Mouse (Mus musculus): ENCODE measurements around the gene Rbm3.
"Not testable (repeated sequence)": the region's sequence is repeated elsewhere in the genome, so short reads cannot be mapped to it uniquely, and the experiment has no call there.

Gene Rbm3

GRCm38 (mm10) chrX:8131393-8131792 is 14.3 kb downstream of the Rbm3 start:
- DNase-seq (ENCODE audit: low spot score): no peak

DNA sequence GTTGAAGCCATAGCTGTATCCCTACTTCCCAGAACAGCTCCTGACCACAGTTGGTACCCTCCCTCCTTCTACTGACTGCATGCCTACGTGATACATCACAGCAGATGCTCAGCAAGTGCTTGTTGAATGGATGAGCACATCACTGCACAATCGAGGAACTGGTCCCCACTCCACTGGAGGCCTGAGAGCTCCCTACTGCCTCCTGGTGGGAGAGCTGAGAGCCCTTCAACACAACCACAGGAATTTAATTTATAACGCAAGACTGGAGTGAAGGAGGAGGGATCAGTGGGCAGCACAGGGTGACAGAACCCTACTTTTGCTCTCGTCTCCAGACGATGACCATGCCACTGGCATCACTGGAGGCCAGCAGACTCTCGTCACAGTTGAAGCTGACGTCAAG is 20.4 kb downstream of the Rbm3 start:
- DNase-seq (ENCODE audit: low spot score): no peak

- no peak for DNase-seq (ENCODE audit: low spot score)
Observed at GRCm38 (mm10) chrX:8123821-8124470, 21.7 kb downstream of the Rbm3 start.

DNA sequence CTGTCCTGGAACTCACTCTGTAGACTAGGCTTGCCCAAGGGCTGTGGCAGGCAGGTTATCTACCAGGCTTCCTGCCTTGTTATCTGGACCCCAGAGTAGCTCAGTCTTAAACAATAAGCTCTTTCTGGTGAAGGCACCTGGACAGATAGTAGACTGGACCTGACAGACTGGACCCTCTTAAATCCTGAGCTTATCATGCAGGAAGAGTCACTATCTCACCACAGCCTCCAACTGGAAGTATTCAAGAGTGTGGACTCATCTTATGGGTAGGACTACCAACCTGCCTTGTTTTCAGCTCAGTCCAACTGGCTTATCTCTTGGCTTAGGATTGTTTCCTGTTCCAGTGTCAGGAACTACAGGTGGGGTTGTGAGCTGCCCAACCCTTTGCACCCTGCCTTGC is 28.4 kb downstream of the Rbm3 start:
- DNase-seq (ENCODE audit: low spot score): no peak

- no peak for DNase-seq (ENCODE audit: low spot score)
Observed at GRCm38 (mm10) chrX:8115275-8115674, 30.4 kb downstream of the Rbm3 start.

GRCm38 (mm10) chrX:8105019-8105418 is 40.7 kb downstream of the Rbm3 start:
- DNase-seq (ENCODE audit: low spot score): no peak

- DNase-seq (ENCODE audit: low spot score): no peak
Observed at GRCm38 (mm10) chrX:8102213-8102668, 43.4 kb downstream of the Rbm3 start.

- DNase-seq (ENCODE audit: low spot score): no peak
Observed at GRCm38 (mm10) chrX:8101017-8101416, 44.7 kb downstream of the Rbm3 start.

- no peak for DNase-seq (ENCODE audit: low spot score)
Observed at GRCm38 (mm10) chrX:8099435-8099834, 46.2 kb downstream of the Rbm3 start.

DNA sequence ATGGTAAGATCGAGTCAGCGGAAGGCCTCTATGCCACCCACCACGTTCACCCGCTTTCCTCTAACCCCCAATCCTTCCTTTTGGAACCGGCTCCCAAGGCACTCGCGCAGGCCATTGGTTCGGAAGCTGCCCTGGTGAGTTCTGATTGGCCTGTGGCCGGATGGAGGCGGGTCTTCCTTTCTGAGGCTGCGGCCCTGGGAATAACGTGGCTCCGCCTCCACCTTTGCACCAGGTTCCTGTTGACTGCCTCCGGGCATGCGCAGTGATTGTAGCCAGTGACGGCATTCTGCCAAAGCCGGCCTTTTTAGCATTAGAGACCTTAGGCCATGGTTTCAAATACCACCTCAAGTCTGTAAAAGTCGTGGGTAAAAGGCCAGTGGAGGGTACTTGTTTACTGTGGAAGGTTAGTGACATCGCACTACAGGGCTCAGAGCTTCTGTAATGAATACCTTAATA is 48.9 kb downstream of the Rbm3 start:
- peak; percentile 85 for DNase-seq (ENCODE audit: low spot score)

DNA sequence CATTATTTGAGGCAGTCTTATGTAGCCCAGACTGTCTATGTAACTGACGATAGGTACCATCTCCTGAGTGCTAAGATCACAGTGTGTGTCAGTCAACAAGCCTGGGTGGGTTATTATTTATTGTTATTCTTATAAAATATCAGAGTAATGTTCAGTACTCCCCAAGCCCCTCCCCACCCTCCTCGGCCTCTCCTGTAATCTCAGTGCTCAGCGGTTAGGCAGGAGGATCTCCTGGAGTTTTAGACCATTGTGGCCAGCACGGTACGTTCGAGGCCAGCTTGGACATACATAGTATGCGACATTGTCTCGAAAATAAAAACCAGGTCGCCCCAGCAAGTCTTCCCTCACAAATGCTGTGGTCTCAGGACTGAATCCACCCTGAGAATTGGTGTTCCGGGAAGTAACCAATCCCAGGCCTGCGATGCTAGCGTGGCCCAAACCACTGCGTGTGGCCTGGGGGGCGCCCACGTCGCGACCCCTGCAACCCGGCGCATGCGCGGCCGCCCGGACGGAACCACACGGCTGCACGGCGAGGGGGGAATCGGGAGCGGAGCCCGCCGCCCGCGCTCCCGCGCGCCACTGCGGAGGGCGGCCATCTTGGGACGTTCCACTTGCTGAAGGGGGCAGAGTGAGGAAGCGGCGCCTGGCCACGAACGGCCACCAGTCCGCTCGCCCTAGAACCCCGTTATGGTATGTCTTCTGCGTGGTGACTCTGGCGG is 49.5 kb downstream of the Rbm3 start:
- peak; percentile 73 for DNase-seq (ENCODE audit: low spot score)

DNA sequence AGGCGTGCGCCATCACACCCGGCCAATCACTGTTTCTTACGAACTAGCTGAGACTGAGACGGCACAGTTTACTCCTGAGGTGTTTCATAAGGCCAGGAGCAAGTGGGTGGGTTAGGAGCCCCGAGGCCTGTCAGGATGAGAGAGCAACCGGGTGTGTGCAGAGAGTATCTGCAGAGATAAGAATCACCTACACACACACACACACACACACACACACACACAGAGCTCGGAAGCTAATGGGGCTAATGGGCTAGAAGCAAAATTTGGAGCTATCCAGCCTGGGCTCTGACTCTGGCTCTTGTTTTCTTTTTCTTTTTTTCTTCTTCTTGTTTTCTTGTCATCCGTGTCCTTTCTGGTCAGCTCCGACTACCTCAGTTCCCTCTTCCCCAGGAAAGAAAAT is 50.1 kb downstream of the Rbm3 start:
- DNase-seq (ENCODE audit: low spot score): no peak

- not testable (repeated sequence) for DNase-seq (ENCODE audit: low spot score)
Observed at GRCm38 (mm10) chrX:8090954-8091347, 54.7 kb downstream of the Rbm3 start.

- DNase-seq (ENCODE audit: low spot score): no peak
Observed at GRCm38 (mm10) chrX:8090346-8090953, 55.2 kb downstream of the Rbm3 start, which contains the start of gene Was. Gene Was, minus strand, starts transcription at chrX:8090498.

- DNase-seq (ENCODE audit: low spot score): no peak
Observed at GRCm38 (mm10) chrX:8089746-8090145, 55.9 kb downstream of the Rbm3 start.
